Mouse (Mus musculus): ENCODE measurements around the gene Akap8.

Gene Akap8

GRCm38 (mm10) chr17:32349037-32349732 lies 28.1 kb upstream of the Akap8 start:
- DNase-seq (ENCODE audit: low spot score), result no peak

- no peak for DNase-seq (ENCODE audit: low spot score)
Observed at GRCm38 (mm10) chr17:32348406-32348805, 27.4 kb upstream of the Akap8 start.

- no peak for DNase-seq (ENCODE audit: low spot score)
Observed at GRCm38 (mm10) chr17:32341102-32341501, 20.1 kb upstream of the Akap8 start.

GRCm38 (mm10) chr17:32340110-32340509 lies 19.1 kb upstream of the Akap8 start:
- DNase-seq (ENCODE audit: low spot score), result no peak

GRCm38 (mm10) chr17:32335869-32336268 lies 14.8 kb upstream of the Akap8 start:
- no peak for DNase-seq (ENCODE audit: low spot score)

GRCm38 (mm10) chr17:32334921-32335320 lies 13.9 kb upstream of the Akap8 start:
- DNase-seq (ENCODE audit: low spot score), result no peak

GRCm38 (mm10) chr17:32333675-32334303 lies 12.8 kb upstream of the Akap8 start:
- no peak for DNase-seq (ENCODE audit: low spot score)

- no peak for DNase-seq (ENCODE audit: low spot score)
Observed at GRCm38 (mm10) chr17:32327501-32327900, 6.5 kb upstream of the Akap8 start.

- no peak for DNase-seq (ENCODE audit: low spot score)
Observed at GRCm38 (mm10) chr17:32322809-32323208, 1.8 kb upstream of the Akap8 start.

GRCm38 (mm10) chr17:32321836-32322235 lies 798 bp upstream of the Akap8 start:
- no peak for DNase-seq (ENCODE audit: low spot score)

- no peak for DNase-seq (ENCODE audit: low spot score)
Observed at GRCm38 (mm10) chr17:32321390-32321734, 324 bp upstream of the Akap8 start.

GRCm38 (mm10) chr17:32319950-32320349 lies 1.1 kb downstream of the Akap8 start:
- DNase-seq (ENCODE audit: low spot score), result no peak

- no peak for DNase-seq (ENCODE audit: low spot score)
Observed at GRCm38 (mm10) chr17:32317708-32318107, 3.3 kb downstream of the Akap8 start.

- DNase-seq (ENCODE audit: low spot score), result no peak
Observed at GRCm38 (mm10) chr17:32317032-32317431, 4.0 kb downstream of the Akap8 start.

- no peak for DNase-seq (ENCODE audit: low spot score)
Observed at GRCm38 (mm10) chr17:32315560-32315959, 5.5 kb downstream of the Akap8 start.

- no peak for DNase-seq (ENCODE audit: low spot score)
Observed at GRCm38 (mm10) chr17:32313892-32314291, 7.1 kb downstream of the Akap8 start.

GRCm38 (mm10) chr17:32312801-32313200 lies 8.2 kb downstream of the Akap8 start:
- no peak for DNase-seq (ENCODE audit: low spot score)

- DNase-seq (ENCODE audit: low spot score), result no peak
Observed at GRCm38 (mm10) chr17:32307963-32308362, 13.1 kb downstream of the Akap8 start.

GRCm38 (mm10) chr17:32298125-32298524 lies 22.9 kb downstream of the Akap8 start:
- DNase-seq (ENCODE audit: low spot score), result no peak

- DNase-seq (ENCODE audit: low spot score), result no peak
Observed at GRCm38 (mm10) chr17:32295901-32296300, 25.1 kb downstream of the Akap8 start.

GRCm38 (mm10) chr17:32295160-32295559 lies 25.9 kb downstream of the Akap8 start:
- no peak for DNase-seq (ENCODE audit: low spot score)

- DNase-seq (ENCODE audit: low spot score), result no peak
Observed at GRCm38 (mm10) chr17:32285138-32285670, 35.8 kb downstream of the Akap8 start.

- DNase-seq (ENCODE audit: low spot score), result peak; percentile 90
Observed at GRCm38 (mm10) chr17:32284262-32285137, 36.5 kb downstream of the Akap8 start, which contains the start of gene Brd4. Gene Brd4, minus strand, starts transcription at chr17:32284722.
